Mouse (Mus musculus) myocyte (in vitro differentiated cells): ENCODE data around the gene Synm. TPM values are rescaled to one million over a fixed set of nuclear protein-coding genes. Genes with fewer than 3 reads are reported as not detected.

ENCODE experiments used
- H3K27me3 ChIP-seq: one replicate; pipeline ENCODE4 v1.6.1; 2011; ENCODE audit not compliant: control insufficient read depth, insufficient read depth, insufficient read length
- H3K36me3 ChIP-seq: one replicate; pipeline ENCODE4 v1.6.1; 2011; ENCODE audit not compliant: control insufficient read depth, insufficient read depth
- H3K4me2 ChIP-seq: one replicate; pipeline ENCODE4 v1.6.1; 2011; ENCODE audit warnings: low read depth, control low read depth
- H3K4me3 ChIP-seq: one replicate; pipeline ENCODE4 v1.5.1; 2011; ENCODE audit warnings: mild to moderate bottlenecking, control low read depth, moderate library complexity
- H3K79me2 ChIP-seq: one replicate; pipeline ENCODE4 v1.6.1; 2011; ENCODE audit not compliant: control insufficient read depth, insufficient read depth
- H3ac ChIP-seq: one replicate; pipeline ENCODE4 v1.6.1; 2011; ENCODE audit not compliant: control insufficient read depth, insufficient read length
- CEBPB ChIP-seq: IDR thresholded peaks from 2 replicates; pipeline ENCODE4 v1.6.1; 2011; ENCODE audit warnings: mild to moderate bottlenecking, moderate library complexity; ENCODE audit not compliant: poor library complexity, insufficient read depth, severe bottlenecking
- E2F4 ChIP-seq: IDR thresholded peaks from one replicate; pipeline ENCODE4 v1.6.1; 2011; ENCODE audit warnings: mild to moderate bottlenecking, control low read depth, moderate library complexity; ENCODE audit not compliant: insufficient read depth
- MAX ChIP-seq: IDR thresholded peaks from one replicate; pipeline ENCODE4 v1.6.1; 2011; ENCODE audit warnings: low read depth, mild to moderate bottlenecking, control low read depth
- MYOD1 ChIP-seq, 3 experiments: IDR thresholded peaks; one replicate each; pipeline ENCODE4 v1.6.1; 2011; ENCODE audit warnings: control low read depth in 2 of 3, low read depth in 2 of 3, mild to moderate bottlenecking in 2 of 3, moderate library complexity in 1 of 3; ENCODE audit not compliant: insufficient read length in 2 of 3, control insufficient read depth in 1 of 3
- MYOG ChIP-seq, 3 experiments: IDR thresholded peaks; one replicate each; pipeline ENCODE4 v1.6.1; 2011; ENCODE audit warnings: control low read depth in 2 of 3, low read depth in 2 of 3, mild to moderate bottlenecking in 2 of 3; ENCODE audit not compliant: insufficient read length in 2 of 3, control insufficient read depth in 1 of 3, insufficient read depth in 1 of 3
- POLR2A ChIP-seq: IDR thresholded peaks from one replicate; pipeline ENCODE4 v1.6.1; 2011; ENCODE audit warnings: low read depth, mild to moderate bottlenecking, control low read depth, moderate library complexity; ENCODE audit not compliant: insufficient read length
- POLR2AphosphoS2 ChIP-seq: IDR thresholded peaks from one replicate; pipeline ENCODE4 v1.6.1; 2011; ENCODE audit warnings: low read depth, control low read depth; ENCODE audit not compliant: insufficient read length
- REST ChIP-seq: IDR thresholded peaks from one replicate; pipeline ENCODE4 v1.6.1; 2011; ENCODE audit warnings: mild to moderate bottlenecking, control low read depth, moderate library complexity; ENCODE audit not compliant: insufficient read depth, insufficient read length
- SRF ChIP-seq: IDR thresholded peaks from one replicate; pipeline ENCODE4 v1.6.1; 2011; ENCODE audit warnings: low read depth; ENCODE audit not compliant: control insufficient read depth, insufficient read length
- TCF12 ChIP-seq: IDR thresholded peaks from one replicate; pipeline ENCODE4 v1.6.1; 2011; ENCODE audit warnings: mild to moderate bottlenecking, control low read depth; ENCODE audit not compliant: poor library complexity, insufficient read depth, severe bottlenecking
- TCF3 ChIP-seq: IDR thresholded peaks from one replicate; pipeline ENCODE4 v1.6.1; 2011; ENCODE audit warnings: low read depth, control low read depth; ENCODE audit not compliant: insufficient read length
- USF1 ChIP-seq: IDR thresholded peaks from one replicate; pipeline ENCODE4 v1.6.1; 2011; ENCODE audit warnings: low read depth, mild to moderate bottlenecking, control low read depth, moderate library complexity
- polyA plus RNA-seq: library from polyadenylated mRNA; unstranded; fragments of >200 nt; fragmentation: generic; extraction: Trizol; gene quantifications from one replicate; pipeline ENCODE4 v1.2.1, GENCODE M21; 2012; ENCODE audit warnings: missing spikeins

Gene Synm
- polyA plus RNA-seq, 1 experiment, result 0.46 TPM

DNA sequence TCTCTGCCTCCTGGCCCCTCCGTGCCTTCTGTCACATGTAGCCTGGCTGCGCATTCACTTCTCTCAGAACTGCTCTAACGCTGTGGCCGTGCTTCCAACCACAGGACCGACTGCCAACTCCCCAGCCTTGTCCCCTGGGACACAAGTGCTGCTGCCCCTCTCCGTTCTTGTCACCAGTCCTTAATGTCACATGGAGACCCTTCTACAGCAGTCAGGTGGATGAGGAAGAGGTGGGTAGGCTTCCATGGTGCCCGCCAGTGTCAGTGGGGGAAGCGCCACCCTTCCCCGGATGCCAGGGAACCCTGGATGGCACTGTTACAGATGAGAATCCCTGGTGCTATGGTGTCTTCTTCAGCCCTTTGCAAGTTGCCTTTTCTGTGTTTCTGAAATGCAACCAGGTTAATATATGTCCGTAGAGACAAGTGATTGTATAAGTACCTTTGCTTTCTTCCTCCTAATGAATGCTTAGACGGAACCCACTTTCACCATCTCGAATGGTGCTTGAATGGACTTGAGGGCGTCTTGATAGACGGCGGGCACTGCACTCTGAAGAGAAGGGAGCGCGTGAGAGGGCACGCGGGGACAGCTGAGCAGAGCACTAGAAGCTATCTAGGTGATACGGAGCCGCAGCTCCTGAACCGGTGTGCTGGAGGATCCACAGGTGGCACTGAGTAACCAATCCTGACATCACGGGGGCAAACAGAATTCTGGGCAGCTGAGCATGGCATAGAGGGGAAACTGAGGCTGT is 66.6 kb downstream of the Synm start:
- H3K27me3 ChIP-seq, result no peaks in the 10 kb centered on the region
- no peak overlapping the region for H3ac ChIP-seq
- no peak overlapping the region for H3K4me2 ChIP-seq
- H3K4me3 ChIP-seq, result no peak overlapping the region
- no peaks in the 10 kb centered on the region for H3K79me2 ChIP-seq
- H3K36me3 ChIP-seq, result no peaks in the 10 kb centered on the region
- TF ChIP-seq MYOG (IDR thresholded peaks at IDR 0.05; ENCODE audit: control insufficient read depth in 1 of 3, insufficient read depth in 1 of 3, insufficient read length in 2 of 3, low read depth in 2 of 3) (no peak), TCF12 (no peak), MYOD1 (IDR thresholded peaks at IDR 0.05; ENCODE audit: control insufficient read depth in 1 of 3, insufficient read length in 2 of 3, low read depth in 2 of 3) (no peak), TCF3 (no peak), MAX (no peak), REST (no peak), POLR2AphosphoS2 (no peak), USF1 (no peak), CEBPB (no peak), E2F4 (no peak), POLR2A (no peak), SRF (no peak)

DNA sequence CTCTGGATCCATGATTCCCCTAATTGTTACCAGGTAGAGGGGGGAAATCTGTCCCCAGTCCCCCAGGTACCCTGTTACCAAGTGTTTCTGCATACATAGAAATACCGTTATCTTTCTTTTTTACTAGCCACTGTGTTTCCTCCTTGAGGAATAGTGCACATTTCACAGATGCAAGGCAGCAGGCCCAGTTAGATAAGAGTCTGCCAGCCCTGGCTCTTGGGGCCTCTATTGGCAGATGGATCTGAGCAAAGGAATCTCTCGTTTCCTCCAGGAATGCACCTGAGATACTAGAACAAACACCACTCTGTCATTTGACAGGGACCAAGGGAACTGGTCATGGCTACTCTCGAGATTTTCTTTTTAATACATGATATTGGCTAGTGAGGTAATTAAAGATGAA is 67.4 kb downstream of the Synm start:
- no peak overlapping the region for H3K4me2 ChIP-seq
- TF ChIP-seq MYOG (IDR thresholded peaks at IDR 0.05; ENCODE audit: control insufficient read depth in 1 of 3, insufficient read depth in 1 of 3, insufficient read length in 2 of 3, low read depth in 2 of 3), result no peak
- TF ChIP-seq E2F4, result no peak
- TF ChIP-seq TCF3, result no peak
- TF ChIP-seq REST, result no peak
- TF ChIP-seq MAX, result no peak
- no peak for TF ChIP-seq POLR2AphosphoS2
- no peak for TF ChIP-seq POLR2A
- H3K27me3 ChIP-seq, result no peaks in the 10 kb centered on the region
- H3K79me2 ChIP-seq, result no peaks in the 10 kb centered on the region
- no peaks in the 10 kb centered on the region for H3K36me3 ChIP-seq
- H3K4me3 ChIP-seq, result no peak overlapping the region
- no peak overlapping the region for H3ac ChIP-seq

DNA sequence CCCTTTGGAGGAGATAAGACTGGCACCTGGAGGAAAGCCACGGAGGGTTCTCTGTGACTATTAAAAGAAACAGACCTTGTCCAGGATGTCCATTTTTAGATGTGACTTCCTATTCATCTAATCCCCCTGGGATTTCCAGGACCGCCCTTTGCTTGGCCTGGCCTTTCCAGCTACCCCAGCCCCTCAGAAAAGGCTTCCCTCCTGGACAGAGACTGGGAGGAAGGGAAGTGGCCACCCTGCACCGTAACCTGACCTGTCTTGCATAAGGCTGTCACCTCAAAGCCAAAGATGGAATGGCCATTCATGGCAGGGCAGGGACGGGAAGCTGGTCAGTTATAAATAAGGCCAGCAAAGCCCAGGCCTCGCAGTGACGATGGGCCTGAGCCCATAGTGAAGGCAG is 68.5 kb downstream of the Synm start:
- Histone ChIP-seq H3K27me3 (no peaks in the 10 kb centered on the region), H3ac (no peak overlapping the region), H3K79me2 (no peaks in the 10 kb centered on the region), H3K36me3 (no peaks in the 10 kb centered on the region), H3K4me3 (no peak overlapping the region), H3K4me2 (no peak overlapping the region)
- TF ChIP-seq USF1 (no peak), E2F4 (no peak), MYOG (IDR thresholded peaks at IDR 0.05; ENCODE audit: control insufficient read depth in 1 of 3, insufficient read depth in 1 of 3, insufficient read length in 2 of 3, low read depth in 2 of 3) (no peak), MAX (no peak), TCF12 (no peak), POLR2AphosphoS2 (no peak), SRF (no peak), MYOD1 (IDR thresholded peaks at IDR 0.05; ENCODE audit: control insufficient read depth in 1 of 3, insufficient read length in 2 of 3, low read depth in 2 of 3) (no peak), REST (no peak), POLR2A (no peak), CEBPB (no peak), TCF3 (no peak)

DNA sequence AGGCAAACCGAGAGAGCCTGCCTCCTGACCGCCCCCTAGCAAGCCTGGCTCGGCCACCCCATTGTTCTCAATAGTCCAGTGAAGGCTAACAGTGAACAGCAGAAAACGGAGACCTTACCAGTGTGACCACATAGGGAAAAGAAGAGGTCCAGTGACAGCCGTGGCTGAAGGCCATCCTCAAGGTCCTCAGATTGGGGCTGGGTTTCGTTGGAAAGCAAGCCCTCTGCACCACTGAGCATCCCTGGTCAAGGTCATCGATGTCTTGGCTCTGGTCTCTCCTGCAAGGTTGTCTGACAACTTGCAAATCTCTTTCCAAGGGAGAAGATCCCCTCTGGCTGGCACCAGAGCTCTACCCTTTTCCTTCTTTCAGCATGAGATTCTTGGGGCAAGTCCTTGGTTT is 69.7 kb downstream of the Synm start:
- Histone ChIP-seq H3K27me3 (no peaks in the 10 kb centered on the region), H3K4me3 (no peak overlapping the region), H3K36me3 (no peaks in the 10 kb centered on the region), H3K4me2 (no peak overlapping the region), H3K79me2 (no peaks in the 10 kb centered on the region), H3ac (no peak overlapping the region)
- no peak for TF ChIP-seq POLR2A
- TF ChIP-seq USF1, result no peak
- no peak for TF ChIP-seq SRF
- TF ChIP-seq E2F4, result no peak
- TF ChIP-seq TCF3, result no peak
- TF ChIP-seq MYOD1 (IDR thresholded peaks at IDR 0.05; ENCODE audit: control insufficient read depth in 1 of 3, insufficient read length in 2 of 3, low read depth in 2 of 3), result no peak
- no peak for TF ChIP-seq MAX
- TF ChIP-seq CEBPB, result no peak
- no peak for TF ChIP-seq POLR2AphosphoS2
- no peak for TF ChIP-seq TCF12
- no peak for TF ChIP-seq REST
- TF ChIP-seq MYOG (IDR thresholded peaks at IDR 0.05; ENCODE audit: control insufficient read depth in 1 of 3, insufficient read depth in 1 of 3, insufficient read length in 2 of 3, low read depth in 2 of 3), result no peak

DNA sequence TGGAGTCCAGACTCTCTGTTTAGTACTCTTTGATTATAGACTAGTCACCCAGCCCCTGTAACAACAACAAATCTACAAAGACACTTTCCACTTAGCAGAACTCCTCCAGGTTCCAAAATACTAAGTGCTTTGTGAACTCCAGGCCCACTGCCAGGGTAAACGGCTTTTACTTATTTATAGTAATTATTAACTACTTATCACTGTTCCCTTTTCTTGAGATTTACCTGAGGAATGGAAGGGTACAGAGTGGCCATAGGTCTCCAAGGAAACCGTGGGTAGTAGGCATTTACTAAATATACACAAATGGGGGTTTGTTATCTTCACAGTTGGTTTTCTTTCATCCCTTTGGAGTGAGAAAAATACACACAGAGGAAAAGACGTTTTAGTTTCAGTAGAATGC is 71.3 kb downstream of the Synm start:
- no peak for TF ChIP-seq MYOD1 (IDR thresholded peaks at IDR 0.05; ENCODE audit: control insufficient read depth in 1 of 3, insufficient read length in 2 of 3, low read depth in 2 of 3)
- TF ChIP-seq TCF3, result no peak
- TF ChIP-seq POLR2A, result no peak
- TF ChIP-seq TCF12, result no peak
- TF ChIP-seq CEBPB, result no peak
- no peak for TF ChIP-seq REST
- TF ChIP-seq USF1, result no peak
- TF ChIP-seq MAX, result no peak
- TF ChIP-seq POLR2AphosphoS2, result no peak
- TF ChIP-seq E2F4, result no peak
- TF ChIP-seq MYOG (IDR thresholded peaks at IDR 0.05; ENCODE audit: control insufficient read depth in 1 of 3, insufficient read depth in 1 of 3, insufficient read length in 2 of 3, low read depth in 2 of 3), result no peak
- no peak for TF ChIP-seq SRF
- H3ac ChIP-seq, result no peak overlapping the region
- H3K27me3 ChIP-seq, result no peaks in the 10 kb centered on the region
- H3K79me2 ChIP-seq, result no peaks in the 10 kb centered on the region
- H3K36me3 ChIP-seq, result peaks cover 8% of the 10 kb centered on the region
- no peak overlapping the region for H3K4me3 ChIP-seq
- no peak overlapping the region for H3K4me2 ChIP-seq
